Comparison of ENCODE assay signal across 19 mouse cellular contexts in the genomic region with DNA sequence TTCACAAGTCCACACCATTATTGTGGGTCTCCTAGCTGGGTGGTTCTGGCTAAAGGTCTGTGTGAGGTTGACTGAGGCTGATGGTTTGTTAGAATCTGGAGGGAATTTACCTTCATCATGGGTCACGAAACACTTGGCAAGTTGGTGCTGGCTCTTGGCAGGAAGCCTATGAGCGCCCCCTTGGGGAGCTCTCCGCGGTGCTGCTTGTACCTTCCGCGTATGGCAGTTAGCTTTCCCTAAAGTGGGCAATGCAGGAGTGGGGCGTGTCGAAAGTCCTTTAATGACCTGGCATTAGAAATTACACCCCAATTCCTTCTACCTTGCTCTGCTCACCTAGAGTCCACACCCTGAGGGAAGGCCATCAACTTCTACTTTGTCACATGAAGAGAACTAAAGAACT.
DNase-seq lines count a peak whose midpoint lies in the region; ATAC-seq and TF ChIP-seq lines count a peak whose summit lies in the region.
"Had no signal": no experiment of that assay in that cellular context is flagged by ENCODE, and none has a peak within 500 bp of the region (broad histone marks: within the 10 kb centered on the region; RNA-seq: fewer than 3 reads in every experiment).

No protein-coding gene starts in this region.

- no peak overlapping the region for H3K27ac ChIP-seq in embryonic facial prominence, embryonic 11.5 days (replicated peaks; ENCODE audit: low read depth, low read length)
- H3K27ac ChIP-seq: forebrain, embryonic 10.5 days; gastrocnemius, adult 2 months; hindbrain, embryonic 12.5 days; kidney, postnatal 0 days; limb, embryonic 15.5 days; midbrain, embryonic 15.5 days had no signal

- WGBS in embryonic facial prominence, embryonic 11.5 days: 61% methylated on average over 8 of the region's 8 CpGs

- H3K9ac ChIP-seq in embryonic facial prominence, embryonic 11.5 days (replicated peaks; ENCODE audit: low read length): no peak overlapping the region
- H3K9ac ChIP-seq: hindbrain, embryonic 12.5 days; limb, embryonic 15.5 days; midbrain, embryonic 15.5 days had no signal

- H3K9me3 ChIP-seq in E14TG2a.4 (ENCODE audit: low read length): no peaks in the 10 kb centered on the region
- no peaks in the 10 kb centered on the region for H3K9me3 ChIP-seq in embryonic facial prominence, embryonic 11.5 days (replicated peaks; ENCODE audit: control insufficient read depth, low read length)
- H3K9me3 ChIP-seq: forebrain, embryonic 10.5 days; hindbrain, embryonic 12.5 days; limb, embryonic 15.5 days; midbrain, embryonic 15.5 days had no signal

- H3K4me3 ChIP-seq in E14TG2a.4 (replicated peaks; ENCODE audit: low read length): no peak overlapping the region
- H3K4me3 ChIP-seq in embryonic facial prominence, embryonic 11.5 days (ENCODE audit: low read depth, low read length): no peak overlapping the region
- H3K4me3 ChIP-seq: forebrain, embryonic 10.5 days; gastrocnemius, adult 2 months; hindbrain, embryonic 12.5 days; limb, embryonic 15.5 days; midbrain, embryonic 15.5 days had no signal

- H3K36me3 ChIP-seq in E14TG2a.4 (ENCODE audit: insufficient read depth, low read length): no peaks in the 10 kb centered on the region
- no peaks in the 10 kb centered on the region for H3K36me3 ChIP-seq in embryonic facial prominence, embryonic 11.5 days (replicated peaks; ENCODE audit: control insufficient read depth, insufficient read depth, low read depth, low read length)
- H3K36me3 ChIP-seq: forebrain, embryonic 10.5 days; hindbrain, embryonic 12.5 days; limb, embryonic 15.5 days; midbrain, embryonic 15.5 days had no signal

- peak; percentile 16; the same call in 1 of the 2 replicates for TF ChIP-seq CTCF in E14TG2a.4 (conservative IDR thresholded peaks at IDR 0.05; ENCODE audit: low read length)

- H3K4me2 ChIP-seq in embryonic facial prominence, embryonic 11.5 days (ENCODE audit: low read depth, low read length): no peak overlapping the region
- H3K4me2 ChIP-seq: hindbrain, embryonic 12.5 days; limb, embryonic 15.5 days; midbrain, embryonic 15.5 days had no signal

- ATAC-seq in embryonic facial prominence, embryonic 11.5 days (replicated peaks; ENCODE audit: insufficient number of reproducible peaks, low FRiP score, low TSS enrichment, low read depth): no peak
- ATAC-seq: CD4-positive, CD25-positive, alpha-beta regulatory T cell, adult 4 months; midbrain, embryonic 15.5 days had no signal

- H3K4me1 ChIP-seq in E14TG2a.4 (replicated peaks; ENCODE audit: low read depth, low read length): no peaks in the 10 kb centered on the region
- H3K4me1 ChIP-seq in embryonic facial prominence, embryonic 11.5 days (ENCODE audit: control insufficient read depth, insufficient read depth, low read length): no peaks in the 10 kb centered on the region
- H3K4me1 ChIP-seq: forebrain, embryonic 10.5 days; hindbrain, embryonic 12.5 days; limb, embryonic 15.5 days; midbrain, embryonic 15.5 days had no signal

- peak; percentile 10 for DNase-seq in adrenal gland, postnatal 10 days
- no peak for DNase-seq in adrenal gland, postnatal 25 days
- DNase-seq in kidney, postnatal 10 days: peak; percentile 23
- no peak for DNase-seq in kidney, adult 9 months
- DNase-seq in embryonic facial prominence, embryonic 11.5 days (ENCODE audit: low spot score): peak; percentile 11
- DNase-seq in Muller cell, postnatal 12 days (ENCODE audit: inconsistent ontology term): no peak
- DNase-seq in thymus, postnatal 25 days: no peak
- DNase-seq: gastrocnemius, adult 2 months; heart, adult 18-20 months; layer of hippocampus, adult 9-11 months; lung, postnatal 4 days; thymus, adult 18-20 months had no signal

- no peaks in the 10 kb centered on the region for H3K27me3 ChIP-seq in E14TG2a.4 (ENCODE audit: insufficient read depth, low read length)
- H3K27me3 ChIP-seq in embryonic facial prominence, embryonic 11.5 days (ENCODE audit: control insufficient read depth, insufficient read depth, low read length): no peaks in the 10 kb centered on the region
- H3K27me3 ChIP-seq: hindbrain, embryonic 12.5 days; limb, embryonic 15.5 days; midbrain, embryonic 15.5 days had no signal

Comparison
In these comparisons a context has a peak if more than half of its experiments do, and no peak if none do; other contexts are left out.
1. DNase-seq: peak in adrenal gland, postnatal 10 days (single experiment), kidney, postnatal 10 days (single experiment) and embryonic facial prominence, embryonic 11.5 days (single experiment); none in adrenal gland, postnatal 25 days (single experiment), kidney, adult 9 months (single experiment), Muller cell, postnatal 12 days (single experiment) and thymus, postnatal 25 days (single experiment).